Mouse (Mus musculus): ENCODE data around the gene Neb.

- TF ChIP-seq POLR2AphosphoS5 (IDR thresholded peaks at IDR 0.05; ENCODE audit: borderline replicate concordance, low read depth, low read length) = no peak
- TF ChIP-seq RAD21 (IDR thresholded peaks at IDR 0.05; ENCODE audit: low read depth, low read length) = no peak
- TF ChIP-seq CTCF (IDR thresholded peaks at IDR 0.05 in 2 of 3, conservative IDR thresholded peaks at IDR 0.05 in 1 of 3; ENCODE audit: control insufficient read depth in 1 of 3, insufficient read depth in 1 of 3, low read depth in 2 of 3, low read length in 3 of 3, poor library complexity in 1 of 3, severe bottlenecking in 1 of 3) = no peak
These were observed 90.8 kb downstream of the Neb start for GRCm38 (mm10) chr2:52287436-52287835.

All from MEL (cell line).